Mouse (Mus musculus) fat pad, adult 2 months (tissue): ENCODE measurements around the gene Zfp459.
"Not testable (repeated sequence)": the region's sequence is repeated elsewhere in the genome, so short reads cannot be mapped to it uniquely, and the experiment has no call there.

Source experiments
- DNase-seq: peaks from one replicate; pipeline ENCODE4 v3.0.0-alpha.2; 2011; ENCODE audit warnings: low read depth, low spot score; ENCODE audit errors: extremely low read depth

Zfp459 gene

DNA sequence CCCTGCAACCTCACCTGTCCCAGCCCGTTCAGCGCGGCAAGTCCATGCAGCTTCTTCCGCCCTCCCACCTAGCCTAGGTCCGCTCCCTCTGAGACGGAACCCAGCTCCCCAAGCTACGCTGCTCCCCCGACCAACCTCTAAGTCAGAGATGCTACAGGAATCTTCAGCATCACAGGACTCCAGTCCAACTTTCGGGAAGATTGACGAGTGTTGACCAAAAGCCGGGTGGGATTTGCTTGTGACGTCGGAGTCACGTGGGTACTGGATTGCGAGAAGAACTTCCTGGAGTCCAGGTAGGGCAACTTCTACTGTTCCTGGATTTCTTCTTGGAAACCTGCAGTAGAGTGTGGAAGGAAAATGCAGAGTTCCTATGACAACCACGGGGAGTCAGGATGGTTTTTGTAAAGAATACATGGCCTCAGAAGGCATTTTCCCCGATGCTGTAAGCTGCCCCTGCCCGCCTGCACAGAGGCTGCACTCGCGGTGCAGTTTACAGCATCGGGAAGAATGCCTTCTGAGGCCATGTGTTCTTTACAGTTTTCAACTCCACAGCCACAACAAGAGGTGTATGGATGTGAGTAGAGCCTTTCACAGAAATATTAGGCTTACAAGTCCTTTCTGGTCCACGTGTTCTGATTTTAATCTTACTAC is at the start of gene Zfp459:
Zfp459 (minus strand) TSS at position 212 of the 651 bp plus-strand sequence.
- no peak for DNase-seq

- DNase-seq = no peak
These were observed 48.1 kb upstream of the Zfp459 start for GRCm38 (mm10) chr13:67469274-67469673.

GRCm38 (mm10) chr13:67463506-67464185 is 42.4 kb upstream of the Zfp459 start:
- DNase-seq = not testable (repeated sequence)

DNA sequence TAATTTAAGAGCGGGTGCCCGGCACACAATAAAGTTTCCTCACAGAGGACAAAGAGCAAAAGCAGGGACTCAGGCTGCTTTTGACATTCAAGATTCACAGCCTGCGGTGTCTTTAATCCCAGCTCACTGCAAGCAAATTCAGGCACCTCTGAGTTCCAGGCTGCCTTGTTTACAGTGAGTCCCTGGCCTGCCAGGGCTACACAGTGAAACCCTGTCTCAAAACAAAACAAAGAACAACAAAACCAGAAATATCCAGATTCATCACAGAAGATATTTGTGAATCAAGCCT is 30.7 kb upstream of the Zfp459 start:
- DNase-seq = no peak

DNA sequence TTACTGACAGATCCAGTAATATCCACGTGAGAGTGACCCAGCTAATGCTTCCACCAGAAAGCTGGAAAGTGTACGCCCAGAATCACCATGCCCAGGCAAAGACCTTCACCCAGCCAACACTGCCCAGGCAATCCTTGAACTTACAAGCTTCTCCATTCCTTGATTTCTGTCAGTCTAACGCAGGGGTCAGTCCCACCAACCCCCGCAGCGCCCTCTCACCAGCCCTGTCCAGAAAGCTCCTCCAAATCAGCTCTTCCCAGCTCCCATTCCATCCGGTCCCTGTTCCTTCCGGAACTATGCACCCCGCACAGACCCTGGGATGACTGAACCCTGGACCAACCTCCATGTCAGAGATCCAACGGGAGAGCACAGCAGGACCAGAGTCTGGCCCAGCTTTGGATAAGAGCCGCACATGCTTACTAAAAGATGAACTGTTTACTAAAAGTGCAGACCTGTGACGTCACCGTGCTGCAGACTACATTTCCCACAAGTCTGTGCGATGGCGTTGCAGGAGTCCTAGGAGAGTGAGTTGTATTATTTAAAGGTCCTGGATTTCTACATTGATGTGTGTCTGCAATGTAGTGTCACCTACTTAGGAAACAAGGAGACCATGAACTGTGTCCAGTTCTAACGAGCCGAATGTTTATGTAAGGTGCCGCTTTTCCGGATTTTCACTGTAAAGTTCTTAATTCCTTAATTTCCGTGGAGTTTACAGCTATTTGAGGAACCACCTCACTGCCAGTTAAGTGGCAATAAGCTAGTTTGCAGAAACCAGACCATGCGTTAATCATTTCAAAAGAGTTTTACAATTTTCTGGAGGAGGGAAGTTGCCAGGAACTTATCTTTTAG is 30.2 kb upstream of the Zfp459 start, which contains the start of gene Zfp874a:
Zfp874a (minus strand) TSS at position 453 of the 849 bp plus-strand sequence.
- peak; percentile 62 for DNase-seq

GRCm38 (mm10) chr13:67437095-67437494 is 15.9 kb upstream of the Zfp459 start:
- not testable (repeated sequence) for DNase-seq

DNA sequence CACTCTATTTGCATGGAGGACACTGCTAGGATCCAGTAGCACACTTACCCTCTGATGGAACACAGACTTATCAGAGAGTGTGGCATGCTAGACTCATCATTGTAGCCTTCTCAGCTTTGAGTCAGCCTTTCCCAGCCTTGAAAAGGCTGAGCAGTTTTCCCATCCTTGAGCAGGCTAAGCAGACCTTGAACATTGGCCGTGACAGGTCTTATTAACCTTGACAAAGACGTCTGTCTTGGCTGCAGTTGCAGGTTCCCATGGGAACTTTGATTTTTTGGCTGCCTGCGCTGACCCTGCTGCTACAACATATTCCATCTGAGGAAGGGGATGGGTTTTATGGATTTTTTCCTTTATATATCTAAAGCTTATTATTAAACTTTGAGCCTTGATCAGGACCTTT is 6.9 kb upstream of the Zfp459 start:
- DNase-seq = no peak

- DNase-seq = not testable (repeated sequence)
These were observed 4.5 kb upstream of the Zfp459 start for GRCm38 (mm10) chr13:67425699-67426098.

DNA sequence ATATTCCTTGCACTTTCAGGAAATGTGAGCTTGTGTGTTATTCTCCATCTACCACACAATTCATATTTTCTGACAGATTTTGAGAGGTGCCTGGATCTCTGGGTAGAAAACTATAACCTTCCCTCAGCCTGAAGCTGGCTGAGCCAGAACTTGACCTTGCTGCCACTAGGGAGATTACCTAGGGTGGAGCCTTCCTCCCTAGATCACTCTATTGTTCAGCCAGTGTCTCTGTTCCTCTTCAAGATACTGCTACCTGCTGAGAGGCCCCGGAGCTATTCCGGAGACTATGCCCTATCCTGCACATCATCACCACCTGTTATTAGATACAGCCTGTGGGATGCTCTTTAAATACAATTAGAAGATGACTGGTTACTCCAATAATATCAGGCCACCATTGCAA is 1.3 kb upstream of the Zfp459 start:
- not testable (repeated sequence) for DNase-seq

DNA sequence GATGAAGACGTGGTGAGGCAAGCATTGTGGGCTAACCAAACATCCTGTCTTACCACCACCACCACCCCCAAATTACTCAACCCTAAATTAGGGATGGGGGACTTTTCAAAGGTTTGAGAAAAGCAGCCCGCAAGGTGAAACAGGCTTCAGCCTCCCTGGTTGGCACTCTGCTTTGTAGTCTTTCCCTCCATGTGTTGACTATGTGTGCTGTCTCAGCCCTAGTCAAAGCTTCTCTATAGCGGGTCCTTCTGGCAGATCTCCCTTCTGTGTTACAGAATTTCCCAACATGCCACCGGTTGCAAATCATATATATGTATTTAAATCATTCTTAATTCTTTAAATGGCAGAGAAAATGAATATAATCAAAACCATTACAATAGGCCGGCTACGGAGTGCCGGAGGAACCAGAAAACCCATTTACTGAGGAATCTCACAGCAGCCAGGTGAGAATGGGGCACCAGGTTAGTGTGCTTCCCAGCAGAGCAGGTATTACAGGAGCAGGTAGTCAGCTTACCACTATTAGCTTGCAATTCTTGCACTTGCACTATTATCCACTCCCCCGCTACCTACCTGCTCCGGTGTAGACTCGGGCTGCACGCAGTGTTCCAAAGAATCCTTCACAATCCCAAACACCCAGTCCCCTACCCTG is 536 bp downstream of the Zfp459 start:
- no peak for DNase-seq

- DNase-seq = no peak
These were observed 4.4 kb downstream of the Zfp459 start for GRCm38 (mm10) chr13:67416811-67417210.

DNA sequence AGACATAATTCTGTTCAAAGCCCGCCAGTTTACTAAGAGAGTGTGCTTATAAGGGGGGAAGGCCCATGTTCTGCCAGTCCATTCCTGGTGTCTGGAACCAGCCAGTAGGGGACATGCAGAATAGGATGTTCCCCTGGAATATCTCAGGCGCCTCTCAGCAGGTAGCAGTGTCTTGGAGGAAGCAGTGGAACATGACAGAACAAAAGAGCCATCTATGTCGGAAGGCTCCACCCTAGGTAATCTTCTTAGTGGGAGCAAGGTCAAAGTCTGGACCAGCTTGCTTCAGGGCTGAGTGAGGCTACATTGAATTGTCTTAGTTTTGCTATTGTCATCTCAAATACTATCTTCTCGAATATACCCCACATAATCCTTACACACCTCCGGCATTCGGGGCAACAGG is 5.5 kb downstream of the Zfp459 start:
- DNase-seq = no peak

DNA sequence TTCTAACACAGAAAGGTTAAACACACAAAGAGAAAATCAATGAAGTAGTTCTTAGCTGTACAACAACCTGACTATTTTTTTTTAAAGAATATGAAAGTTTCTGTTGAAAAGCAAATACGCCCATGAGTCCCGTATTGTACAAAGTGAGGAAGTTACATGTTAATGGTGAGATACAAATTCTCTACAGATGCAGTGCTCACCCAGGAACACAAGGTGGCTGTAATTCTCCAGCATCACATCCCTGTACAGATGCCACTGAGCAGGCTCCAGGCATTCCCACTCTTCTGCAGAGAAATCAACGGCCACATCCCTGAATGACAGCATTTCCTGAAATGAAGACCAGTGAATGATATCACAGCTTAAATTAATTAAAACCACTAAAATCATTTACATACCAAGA is 7.6 kb downstream of the Zfp459 start:
- not testable (repeated sequence) for DNase-seq

DNA sequence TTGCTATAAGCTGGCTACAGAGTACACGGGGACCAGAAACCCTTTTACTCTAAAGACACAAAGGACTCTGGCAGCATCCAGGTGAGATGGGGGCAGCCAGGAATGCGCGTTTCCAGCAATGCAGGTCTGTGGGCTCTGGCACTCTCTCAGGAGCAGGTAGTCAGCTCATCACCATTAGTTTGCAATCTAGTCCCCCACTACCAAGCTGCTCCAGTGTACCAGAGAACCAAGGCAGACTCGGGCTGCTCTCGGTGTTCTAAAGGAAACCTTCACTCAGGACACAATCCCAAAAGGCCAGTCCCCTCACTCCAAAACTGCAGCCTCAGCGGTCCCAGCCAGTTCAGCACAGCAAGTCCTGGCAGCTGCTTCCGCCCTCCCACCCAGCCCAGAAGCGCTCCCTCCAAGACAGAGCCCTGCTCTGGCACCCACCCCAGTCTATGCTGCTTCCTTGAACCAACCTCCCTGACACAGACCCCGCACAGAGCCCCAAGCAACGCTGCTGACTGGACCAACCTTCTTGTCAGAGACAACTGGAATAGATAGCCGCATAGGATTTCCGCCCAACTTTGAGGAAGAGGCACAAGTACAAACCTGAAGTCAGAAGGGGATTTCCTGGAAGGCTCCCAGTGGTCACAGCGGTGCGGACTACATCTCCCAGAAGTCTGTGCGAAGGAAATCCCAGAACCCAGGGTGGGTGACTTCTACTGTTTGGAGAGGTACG is 21.9 kb downstream of the Zfp459 start, which contains the start of gene Zfp429:
Zfp429 (minus strand) TSS at position 637 of the 721 bp plus-strand sequence.
- not testable (repeated sequence) for DNase-seq

- not testable (repeated sequence) for DNase-seq
These were observed 45.0 kb downstream of the Zfp459 start for GRCm38 (mm10) chr13:67376255-67376654.

GRCm38 (mm10) chr13:67375050-67375911 is 45.9 kb downstream of the Zfp459 start, which contains the start of the genes Gm28041 and Zfp456:
Gm28041 (minus strand) TSS chr13:67375733.
Zfp456 (minus strand) TSS chr13:67375810.
- not testable (repeated sequence) for DNase-seq

GRCm38 (mm10) chr13:67360131-67360744 is 61.0 kb downstream of the Zfp459 start, which contains the start of the genes Gm28044 and Zfp953:
Gm28044 (minus strand) TSS chr13:67360536.
Zfp953 (minus strand) TSS chr13:67360605.
- peak; percentile 54 for DNase-seq
